Mouse (Mus musculus): Measurements from ENCODE around the gene Gm10306. TPM values are rescaled to one million over a fixed set of nuclear protein-coding genes. Genes with fewer than 3 reads are reported as not detected.

Gene Gm10306
- total and polyA plus RNA-seq, 3 experiments = not detected

GRCm38 (mm10) chr4:94543041-94543440 is 13.3 kb upstream of the Gm10306 start:
- no peaks in the 10 kb centered on the region for H3K27me3 ChIP-seq (ENCODE audit: insufficient read depth, low read length)
- no peak; the same call in 1 of the 2 replicates for ATAC-seq (ENCODE audit: extremely low read depth, insufficient number of reproducible peaks, low FRiP score, poor library complexity, severe bottlenecking)
- no peak for DNase-seq (ENCODE audit: low spot score)
- H3K9me3 ChIP-seq (replicated peaks) = no peaks in the 10 kb centered on the region
- H3K4me1 ChIP-seq (ENCODE audit: insufficient read depth, low read depth, low read length) = no peaks in the 10 kb centered on the region
- peaks cover 76% of the 10 kb centered on the region for H3K36me3 ChIP-seq (replicated peaks)
- no peak for TF ChIP-seq CTCF (IDR thresholded peaks at IDR 0.05; ENCODE audit: low read depth, low read length)
- TF ChIP-seq GATA2 (IDR thresholded peaks at IDR 0.05; ENCODE audit: borderline replicate concordance, low read depth, low read length) = no peak
- TF ChIP-seq TAL1 (conservative IDR thresholded peaks at IDR 0.05; ENCODE audit: low read depth, low read length) = no peak
- H3K4me3 ChIP-seq (ENCODE audit: low read depth, low read length) = no peak overlapping the region

- H3K9me3 ChIP-seq (replicated peaks) = no peaks in the 10 kb centered on the region
- peaks cover 68% of the 10 kb centered on the region for H3K36me3 ChIP-seq (replicated peaks)
- no peaks in the 10 kb centered on the region for H3K4me1 ChIP-seq (ENCODE audit: insufficient read depth, low read depth, low read length)
- TF ChIP-seq TAL1 (conservative IDR thresholded peaks at IDR 0.05; ENCODE audit: low read depth, low read length) (no peak), GATA1 (IDR thresholded peaks at IDR 0.05; ENCODE audit: borderline replicate concordance, low read length) (no peak), POLR2AphosphoS5 (IDR thresholded peaks at IDR 0.05; ENCODE audit: insufficient replicate concordance, low read depth, low read length) (no peak), GATA2 (IDR thresholded peaks at IDR 0.05; ENCODE audit: borderline replicate concordance, low read depth, low read length) (no peak), CTCF (IDR thresholded peaks at IDR 0.05; ENCODE audit: low read depth, low read length) (no peak)
- DNase-seq (ENCODE audit: low spot score) = no peak
- ATAC-seq (ENCODE audit: extremely low read depth, insufficient number of reproducible peaks, low FRiP score, poor library complexity, severe bottlenecking) = no peak
- H3K4me3 ChIP-seq (ENCODE audit: low read depth, low read length) = no peak overlapping the region
- H3K27me3 ChIP-seq (ENCODE audit: insufficient read depth, low read length) = no peaks in the 10 kb centered on the region
Observed at GRCm38 (mm10) chr4:94544321-94544720, 12.0 kb upstream of the Gm10306 start.

GRCm38 (mm10) chr4:94554955-94555494 is 1.3 kb upstream of the Gm10306 start:
- ATAC-seq (ENCODE audit: extremely low read depth, insufficient number of reproducible peaks, low FRiP score, poor library complexity, severe bottlenecking) (no peak), DNase-seq (ENCODE audit: low spot score) (peak; percentile 22)
- H3K27me3 ChIP-seq (ENCODE audit: insufficient read depth, low read length) = no peaks in the 10 kb centered on the region
- TF ChIP-seq POLR2AphosphoS5 (IDR thresholded peaks at IDR 0.05; ENCODE audit: insufficient replicate concordance, low read depth, low read length) (no peak), TAL1 (conservative IDR thresholded peaks at IDR 0.05; ENCODE audit: low read depth, low read length) (no peak), GATA1 (IDR thresholded peaks at IDR 0.05; ENCODE audit: borderline replicate concordance, low read length) (no peak)
- no peaks in the 10 kb centered on the region for H3K9me3 ChIP-seq (replicated peaks)
- peak overlapping the region; percentile 99 for H3K4me3 ChIP-seq (ENCODE audit: low read depth, low read length)
- H3K4me1 ChIP-seq (ENCODE audit: insufficient read depth, low read depth, low read length) = peaks cover 8% of the 10 kb centered on the region
- H3K36me3 ChIP-seq (replicated peaks) = peaks cover 12% of the 10 kb centered on the region

GRCm38 (mm10) chr4:94557145-94557544 is 799 bp downstream of the Gm10306 start:
- no peak for TF ChIP-seq CTCF (IDR thresholded peaks at IDR 0.05; ENCODE audit: low read depth, low read length)
- TF ChIP-seq TAL1 (conservative IDR thresholded peaks at IDR 0.05; ENCODE audit: low read depth, low read length) = no peak
- DNase-seq (ENCODE audit: low spot score) (no peak), ATAC-seq (ENCODE audit: extremely low read depth, insufficient number of reproducible peaks, low FRiP score, poor library complexity, severe bottlenecking) (no peak)
- Histone ChIP-seq H3K36me3 (replicated peaks) (peaks cover 7% of the 10 kb centered on the region), H3K4me3 (ENCODE audit: low read depth, low read length) (peak overlapping the region; percentile 99; the same call in 1 of the 2 replicates), H3K4me1 (ENCODE audit: insufficient read depth, low read depth, low read length) (peaks cover 8% of the 10 kb centered on the region), H3K27me3 (ENCODE audit: insufficient read depth, low read length) (no peaks in the 10 kb centered on the region), H3K9me3 (replicated peaks) (no peaks in the 10 kb centered on the region)

- DNase-seq (ENCODE audit: low spot score) = no peak
- H3K4me1 ChIP-seq (ENCODE audit: insufficient read depth, low read depth, low read length) = peaks cover 3% of the 10 kb centered on the region
- no peaks in the 10 kb centered on the region for H3K9me3 ChIP-seq (replicated peaks)
- H3K4me3 ChIP-seq (ENCODE audit: low read depth, low read length) = no peak overlapping the region
- H3K36me3 ChIP-seq (replicated peaks) = peaks cover 2% of the 10 kb centered on the region
- no peak for ATAC-seq (ENCODE audit: extremely low read depth, insufficient number of reproducible peaks, low FRiP score, poor library complexity, severe bottlenecking)
- no peaks in the 10 kb centered on the region for H3K27me3 ChIP-seq (ENCODE audit: insufficient read depth, low read length)
- TF ChIP-seq POLR2AphosphoS5 (IDR thresholded peaks at IDR 0.05; ENCODE audit: insufficient replicate concordance, low read depth, low read length) (no peak), TAL1 (conservative IDR thresholded peaks at IDR 0.05; ENCODE audit: low read depth, low read length) (no peak), GATA1 (IDR thresholded peaks at IDR 0.05; ENCODE audit: borderline replicate concordance, low read length) (no peak), GATA2 (IDR thresholded peaks at IDR 0.05; ENCODE audit: borderline replicate concordance, low read depth, low read length) (no peak), CTCF (IDR thresholded peaks at IDR 0.05; ENCODE audit: low read depth, low read length) (no peak)
Observed at GRCm38 (mm10) chr4:94559266-94559665, 2.9 kb downstream of the Gm10306 start.

- no peak for DNase-seq (ENCODE audit: low spot score)
- H3K27me3 ChIP-seq (ENCODE audit: insufficient read depth, low read length) = no peaks in the 10 kb centered on the region
- H3K4me3 ChIP-seq (ENCODE audit: low read depth, low read length) = no peak overlapping the region
- H3K9me3 ChIP-seq (replicated peaks) = no peaks in the 10 kb centered on the region
- no peaks in the 10 kb centered on the region for H3K4me1 ChIP-seq (ENCODE audit: insufficient read depth, low read depth, low read length)
- no peak for ATAC-seq (ENCODE audit: extremely low read depth, insufficient number of reproducible peaks, low FRiP score, poor library complexity, severe bottlenecking)
- H3K36me3 ChIP-seq (replicated peaks) = peaks cover 2% of the 10 kb centered on the region
- TF ChIP-seq GATA1 (IDR thresholded peaks at IDR 0.05; ENCODE audit: borderline replicate concordance, low read length) = no peak
- TF ChIP-seq CTCF (IDR thresholded peaks at IDR 0.05; ENCODE audit: low read depth, low read length) = no peak
- TF ChIP-seq TAL1 (conservative IDR thresholded peaks at IDR 0.05; ENCODE audit: low read depth, low read length) = no peak
- no peak for TF ChIP-seq POLR2AphosphoS5 (IDR thresholded peaks at IDR 0.05; ENCODE audit: insufficient replicate concordance, low read depth, low read length)
- TF ChIP-seq GATA2 (IDR thresholded peaks at IDR 0.05; ENCODE audit: borderline replicate concordance, low read depth, low read length) = no peak
Observed at GRCm38 (mm10) chr4:94560316-94560715, 4.0 kb downstream of the Gm10306 start.

All from G1E (cell line).